Mouse (Mus musculus): Measurements from ENCODE around the gene Gm15155.
"Not testable (repeated sequence)": the region's sequence is repeated elsewhere in the genome, so short reads cannot be mapped to it uniquely, and the experiment has no call there.

The Gm15155 gene

GRCm38 (mm10) chrX:155903108-155903507 lies 278.6 kb downstream of the Gm15155 start:
- in situ Hi-C loops (cut with MboI, MseI) = no loop called here

DNA sequence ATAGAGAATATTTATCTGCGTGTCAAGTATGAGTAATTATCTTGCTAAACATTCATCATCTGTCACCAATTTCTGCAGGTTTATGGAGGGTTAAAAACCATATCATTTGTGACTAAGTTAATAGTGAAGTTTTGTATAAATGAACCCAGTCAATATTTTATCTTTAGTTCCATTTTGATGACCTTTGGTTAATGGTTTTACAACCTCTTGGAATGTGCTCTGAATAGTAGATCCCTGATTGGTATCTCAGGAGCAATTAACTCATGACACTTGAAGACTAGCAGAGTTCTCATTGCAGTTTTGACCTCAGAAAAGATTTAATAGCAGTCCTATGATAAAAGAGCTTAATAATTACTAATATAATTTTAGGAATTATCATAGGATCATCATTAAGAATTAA lies 385.2 kb downstream of the Gm15155 start:
- in situ Hi-C loops (cut with MboI, MseI) = no loop called here

GRCm38 (mm10) chrX:156155776-156156175 lies 531.2 kb downstream of the Gm15155 start:
- in situ Hi-C loops (cut with MboI, MseI) = no loop called here

- in situ Hi-C loops (cut with MboI, MseI) = no loop called here
Measured at GRCm38 (mm10) chrX:156171587-156171986, 547.0 kb downstream of the Gm15155 start.

DNA sequence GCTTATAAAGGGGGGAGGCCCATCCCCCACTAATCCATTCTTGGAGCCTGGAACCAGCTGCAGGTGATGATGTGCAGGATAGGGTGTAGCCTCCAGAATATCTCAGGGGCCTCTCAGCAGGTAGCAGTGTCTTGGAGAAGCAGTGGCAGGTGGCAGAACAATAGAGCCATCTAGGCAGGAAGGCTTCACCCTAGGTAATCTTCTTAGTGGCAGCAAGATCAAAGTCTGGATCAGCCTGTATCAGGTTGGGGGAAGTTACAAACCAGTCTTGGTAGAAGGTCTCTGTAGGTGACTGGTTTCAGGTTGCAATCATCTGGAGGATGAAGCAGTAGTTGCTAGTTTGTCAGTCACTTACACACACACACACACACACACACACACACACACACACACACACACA lies 679.3 kb downstream of the Gm15155 start:
- in situ Hi-C loops (cut with MboI, MseI) = not testable (repeated sequence)
